Mouse (Mus musculus) cerebellum, postnatal 10 days (tissue): Measurements from ENCODE around the gene Zbtb40.
A peak's percentile ranks its signal among the peaks of the same experiment; 100 is the strongest.

Source experiments
- DNase-seq, 2 experiments: peaks; one replicate each; pipeline ENCODE4 v3.0.0; 2021; ENCODE audit warnings: mixed read lengths in 2 of 2

The Zbtb40 gene

DNA sequence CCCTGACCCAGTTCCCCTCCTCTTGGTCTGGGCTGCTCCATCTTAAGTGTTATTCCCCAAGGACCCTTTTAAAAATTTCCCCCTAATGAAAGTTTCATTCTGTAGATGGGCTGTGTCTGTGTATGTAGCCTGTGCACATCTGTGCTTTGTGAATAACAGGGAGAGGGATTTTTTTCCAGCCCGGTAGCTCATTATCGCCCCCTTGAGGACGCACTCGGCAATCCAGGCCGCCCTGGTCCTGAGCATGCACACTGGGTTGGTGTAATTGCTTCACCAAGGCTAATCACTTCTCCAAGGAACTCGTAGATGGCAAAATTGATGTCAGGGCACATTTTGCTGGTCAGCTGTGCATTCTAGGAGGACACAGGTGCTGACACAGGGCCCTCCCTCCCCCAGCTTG is 77.7 kb downstream of the Zbtb40 start:
- DNase-seq, result peak; percentile 79 to 82

DNA sequence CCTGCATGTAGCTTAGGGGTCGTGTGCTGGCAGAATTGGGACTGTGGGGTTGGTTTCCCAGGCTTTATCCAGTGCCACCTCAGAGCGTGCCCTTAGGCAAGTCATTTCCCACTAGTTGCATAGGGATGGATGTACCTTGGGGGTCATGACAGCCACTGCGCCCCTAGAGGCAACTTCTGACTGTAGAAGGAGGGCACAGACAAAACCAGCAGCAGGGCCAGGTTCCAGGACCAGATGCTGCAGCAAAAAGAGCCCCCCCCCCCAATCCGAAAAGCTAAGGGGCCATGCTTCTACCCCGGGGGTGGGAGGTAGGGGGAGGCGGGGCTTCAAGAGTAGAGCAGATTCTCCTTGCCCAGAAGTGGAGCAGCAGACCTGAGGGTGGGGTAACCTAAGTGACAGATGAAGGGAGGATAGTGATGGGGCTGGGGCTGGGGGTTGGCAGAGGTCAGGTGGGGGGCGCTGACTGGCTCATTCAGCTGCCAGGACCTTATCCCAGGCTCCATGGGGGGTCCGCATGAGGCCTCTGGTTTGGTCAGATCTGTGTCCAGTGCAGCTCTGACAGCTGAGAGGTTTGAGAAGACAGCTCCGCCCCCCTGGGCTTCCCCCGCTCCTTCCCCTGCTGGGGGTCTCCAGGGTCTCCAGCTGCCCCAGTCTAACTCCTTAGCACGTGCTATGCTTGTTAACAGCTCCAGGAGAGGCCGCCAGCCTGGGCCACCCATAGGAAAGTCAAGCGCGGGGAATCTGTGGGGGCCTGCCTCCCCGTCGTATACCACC is 78.9 kb downstream of the Zbtb40 start:
- peak in 1 of 2 experiments; percentile 51 for DNase-seq

DNA sequence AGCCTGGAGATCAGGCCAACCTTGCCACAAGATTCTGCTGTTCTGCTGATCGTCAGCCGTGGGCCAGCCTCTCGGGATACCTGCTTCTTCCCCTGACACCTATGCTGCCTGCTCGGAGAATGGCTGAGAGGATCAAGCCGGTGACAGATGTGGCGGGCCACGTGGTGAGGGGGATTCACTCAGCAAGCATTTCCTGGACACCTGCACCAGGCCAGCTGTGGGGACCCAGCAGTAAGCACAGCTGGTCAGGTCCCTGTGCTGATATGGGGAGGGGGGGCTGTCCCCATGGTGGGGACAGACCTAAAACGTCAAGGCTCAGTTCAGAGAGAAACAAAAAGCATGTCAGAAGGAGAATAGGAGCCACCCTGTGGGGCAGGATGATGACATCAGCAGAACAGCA is 79.5 kb downstream of the Zbtb40 start:
- no peak for DNase-seq

DNA sequence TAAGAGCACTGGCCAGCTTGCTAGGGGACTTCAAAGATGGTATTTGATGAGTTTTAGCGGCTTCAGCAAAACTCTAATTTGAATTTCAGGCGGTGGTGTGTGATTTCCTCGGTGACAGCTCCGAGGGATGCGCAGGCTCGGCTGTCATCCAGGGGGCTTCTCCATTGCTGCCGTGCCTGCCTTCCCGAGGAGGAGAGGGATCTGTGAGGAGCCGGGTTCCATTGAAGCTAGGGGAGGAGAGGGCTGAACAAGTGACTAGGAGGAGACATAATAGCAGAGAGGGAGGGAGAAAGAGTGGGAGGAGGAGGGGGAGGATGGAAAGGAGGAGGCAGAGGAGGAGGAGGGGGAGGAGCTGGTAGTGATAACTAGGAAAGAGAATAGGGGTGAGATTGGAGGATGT is 81.1 kb downstream of the Zbtb40 start:
- DNase-seq, result no peak

DNA sequence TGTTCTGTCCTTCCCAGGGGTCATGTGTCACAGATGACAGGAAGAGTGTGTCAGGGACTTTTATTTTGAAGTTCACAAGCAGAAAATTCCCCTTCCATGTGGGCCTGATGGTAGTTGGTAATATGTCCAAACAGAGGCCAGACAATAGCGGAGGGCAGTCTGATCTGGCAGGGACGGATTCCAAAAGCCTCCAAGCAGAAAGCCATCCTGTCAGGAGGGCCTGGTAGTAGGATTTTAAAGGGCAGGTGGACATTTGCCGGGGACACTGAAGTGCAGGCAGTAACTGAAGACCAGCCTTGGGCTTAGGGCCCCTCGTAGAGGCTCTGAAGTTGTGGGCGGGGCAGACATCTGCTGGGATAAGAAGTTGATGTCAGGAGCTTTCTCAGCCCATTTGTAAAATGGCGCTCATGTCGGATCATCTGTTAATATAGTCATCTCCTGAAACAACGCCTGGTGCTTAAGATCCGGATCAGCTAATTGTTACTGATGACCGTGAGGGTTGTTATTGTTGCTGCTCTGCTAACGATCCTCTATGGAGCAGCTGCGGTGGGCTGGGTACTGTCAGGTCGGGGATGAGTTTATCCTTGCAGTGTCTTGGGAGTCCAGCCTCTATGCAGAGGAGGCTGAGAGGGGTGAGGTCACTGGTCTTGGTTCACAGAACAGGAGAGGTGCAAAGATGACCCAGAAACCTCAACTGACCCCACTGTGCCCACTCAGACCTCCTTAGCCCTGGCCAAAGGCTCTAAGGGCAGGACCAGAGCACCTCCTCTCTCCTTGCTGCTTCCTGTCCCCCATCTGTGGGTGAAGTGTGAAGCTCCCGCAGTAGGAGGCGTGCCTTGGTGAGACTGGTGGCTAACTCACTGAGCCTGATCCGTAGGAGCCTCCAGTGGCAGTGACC is 81.9 kb downstream of the Zbtb40 start:
- peak; percentile 68 to 69 for DNase-seq

DNA sequence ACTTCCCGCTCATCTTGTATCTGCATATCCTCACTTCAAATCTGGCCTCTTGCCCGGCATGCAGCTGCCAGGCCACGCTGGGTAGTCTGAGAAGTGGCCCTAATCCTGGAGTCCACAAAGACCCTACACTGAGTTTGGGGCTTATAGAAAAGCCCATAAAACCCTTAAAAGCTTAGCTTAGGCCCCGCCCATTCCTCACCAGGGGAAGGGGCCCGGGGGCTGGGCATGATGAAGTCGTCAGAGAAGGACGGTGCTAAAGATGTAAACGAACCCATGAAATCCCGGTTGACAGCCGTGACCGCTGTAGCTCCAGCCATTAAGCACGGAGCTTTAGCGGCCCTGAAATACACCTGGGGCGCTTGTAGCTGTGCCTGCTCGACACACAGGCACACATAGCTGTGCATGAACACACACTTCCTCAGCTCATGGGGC is 83.6 kb downstream of the Zbtb40 start:
- DNase-seq, result peak; percentile 60 to 61

DNA sequence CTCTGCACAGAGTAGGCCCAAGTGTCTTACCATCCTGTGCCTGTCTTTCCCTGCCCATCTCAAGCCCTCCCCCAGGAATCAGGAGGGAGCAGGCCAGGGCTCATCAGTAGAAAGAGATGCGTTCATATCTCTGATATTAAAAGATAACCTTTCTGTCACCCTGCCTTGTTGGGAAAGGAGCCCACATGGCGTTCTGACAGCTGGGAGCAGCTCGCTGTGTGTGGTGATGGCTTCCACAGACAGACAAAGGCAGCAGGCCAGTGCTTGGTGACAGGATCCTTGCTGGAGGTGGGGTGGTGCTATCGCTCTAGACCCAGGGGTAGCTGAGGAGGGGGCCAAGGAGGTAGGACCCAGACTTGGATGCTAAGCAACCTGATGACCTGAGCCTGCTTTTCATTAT is 86.2 kb downstream of the Zbtb40 start:
- DNase-seq, result no peak

DNA sequence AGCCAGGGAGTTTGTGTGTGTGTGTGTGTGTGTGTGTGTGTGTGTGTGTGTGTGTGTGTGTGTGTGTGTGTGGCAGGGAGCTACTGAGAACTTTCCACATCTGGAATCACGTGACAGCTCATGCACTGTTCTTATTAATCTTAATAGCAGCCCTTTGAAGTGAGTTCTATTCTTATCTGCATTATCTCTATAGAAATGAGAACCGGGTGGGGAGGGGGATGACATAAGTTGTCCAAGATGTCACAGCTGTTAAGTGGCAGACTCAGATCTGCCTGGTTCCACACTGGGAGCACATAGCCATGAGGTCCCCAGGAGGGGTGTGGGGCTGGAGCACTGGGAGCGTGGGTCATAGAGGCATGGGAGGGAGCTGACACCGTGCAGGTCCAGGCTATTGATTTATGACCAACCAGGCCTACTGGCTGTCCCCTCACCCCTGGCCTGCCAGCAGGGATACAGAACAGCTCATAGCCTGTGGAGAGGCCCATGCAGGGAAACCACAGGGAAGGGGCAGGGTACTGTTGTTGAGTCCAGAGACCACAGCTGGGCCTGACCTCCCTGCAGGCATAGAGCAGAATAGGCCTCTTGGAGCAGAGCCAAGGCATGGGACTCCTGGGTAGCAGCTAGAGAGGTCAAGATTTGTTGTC is 86.8 kb downstream of the Zbtb40 start:
- no peak for DNase-seq

DNA sequence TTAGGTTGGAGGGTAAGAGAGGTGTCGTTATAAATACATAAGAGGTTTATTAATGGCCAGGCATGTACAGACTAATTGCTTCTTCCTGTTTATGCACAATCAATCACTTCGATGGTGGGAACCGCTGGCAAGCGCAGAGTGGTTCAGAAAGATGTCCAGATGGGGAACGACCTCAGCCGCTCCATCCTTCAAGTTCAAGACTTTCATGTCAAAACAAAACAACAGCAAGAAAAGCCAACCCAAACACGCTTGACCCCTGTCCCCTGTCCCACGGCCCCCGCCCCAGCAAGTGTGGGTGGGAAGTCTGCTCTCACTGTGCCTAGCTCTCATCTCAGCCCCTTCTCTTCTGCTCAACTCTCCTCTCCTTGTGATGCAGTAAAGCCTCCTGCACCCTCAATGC is 88.0 kb downstream of the Zbtb40 start:
- DNase-seq, result no peak

DNA sequence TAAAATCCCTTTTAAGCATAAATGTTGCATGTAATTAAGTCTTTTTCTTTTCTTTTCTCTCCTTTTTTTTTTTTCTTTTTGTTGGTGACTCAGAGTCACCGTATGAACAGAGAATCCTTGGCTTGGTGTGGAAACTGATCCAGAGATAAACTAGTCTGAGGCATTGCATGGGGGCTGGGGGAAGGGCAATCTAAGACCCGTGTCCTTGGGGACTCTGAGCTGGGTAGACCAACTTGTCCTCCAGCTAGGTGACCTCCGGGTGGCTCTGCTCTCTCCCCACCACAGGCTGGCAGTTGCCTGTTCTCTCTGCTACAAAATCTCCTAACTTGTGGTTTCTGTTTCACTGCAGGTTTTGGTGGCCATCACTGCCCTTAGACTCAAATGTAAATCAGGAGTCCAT is 88.5 kb downstream of the Zbtb40 start:
- no peak for DNase-seq

DNA sequence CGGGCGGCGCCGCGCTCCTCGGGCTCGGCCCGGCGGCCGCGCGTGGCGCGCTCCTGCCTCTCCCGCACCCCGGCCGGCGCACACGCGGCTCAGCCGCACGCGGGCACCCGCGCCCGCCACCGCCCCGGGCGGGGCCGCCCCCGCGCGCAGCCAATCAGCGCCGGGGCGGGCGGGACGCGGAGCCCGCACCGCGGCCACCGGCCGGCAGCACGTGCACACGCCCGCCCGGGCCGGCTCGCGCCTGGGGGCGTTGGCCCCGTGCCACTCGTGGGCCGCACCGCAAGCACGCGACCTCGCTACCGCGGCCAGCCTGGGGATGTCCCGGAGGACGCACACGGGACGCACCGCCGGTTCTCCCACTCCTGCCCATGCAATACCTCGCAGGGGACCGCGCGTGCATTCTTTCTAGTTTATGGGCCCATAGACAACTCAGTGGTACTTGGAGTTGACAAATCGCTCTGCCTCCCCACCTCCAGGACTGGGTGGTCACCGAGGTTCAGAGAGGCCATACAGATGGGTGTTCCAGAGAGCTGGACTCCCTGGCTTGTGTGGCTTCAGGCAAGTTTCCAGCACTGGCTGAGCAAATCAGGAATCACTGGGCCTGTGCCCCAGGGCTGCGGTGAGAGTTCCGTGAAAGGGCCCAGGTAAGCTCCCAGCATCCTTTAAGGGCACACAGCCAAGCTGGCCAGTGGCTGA is 91.7 kb downstream of the Zbtb40 start, which contains the start of gene Epha8:
Gene Epha8 (minus strand): TSS at position 66 of the 696 bp plus-strand sequence.
- DNase-seq, result peak; percentile 61 to 62

DNA sequence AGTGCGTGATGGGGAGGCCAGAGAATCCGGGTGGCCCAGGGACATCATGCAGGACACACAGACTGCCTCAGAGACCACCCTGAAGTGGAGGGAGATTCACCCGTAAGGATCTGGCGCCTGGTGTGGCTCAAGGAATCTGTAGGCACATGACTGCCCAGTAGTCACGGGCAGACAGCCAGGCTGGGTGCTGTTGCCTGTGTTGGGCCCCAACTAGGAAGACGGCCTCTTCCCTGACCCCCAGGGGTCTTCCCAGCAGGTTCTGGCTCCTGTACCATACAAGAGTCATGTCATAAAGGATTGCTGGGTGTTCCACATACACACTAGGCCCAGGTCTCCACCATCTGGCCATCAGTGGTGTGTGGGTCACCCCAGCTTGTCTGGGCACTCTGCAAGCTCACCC is 94.0 kb downstream of the Zbtb40 start:
- peak in 1 of 2 experiments; percentile 53 for DNase-seq

DNA sequence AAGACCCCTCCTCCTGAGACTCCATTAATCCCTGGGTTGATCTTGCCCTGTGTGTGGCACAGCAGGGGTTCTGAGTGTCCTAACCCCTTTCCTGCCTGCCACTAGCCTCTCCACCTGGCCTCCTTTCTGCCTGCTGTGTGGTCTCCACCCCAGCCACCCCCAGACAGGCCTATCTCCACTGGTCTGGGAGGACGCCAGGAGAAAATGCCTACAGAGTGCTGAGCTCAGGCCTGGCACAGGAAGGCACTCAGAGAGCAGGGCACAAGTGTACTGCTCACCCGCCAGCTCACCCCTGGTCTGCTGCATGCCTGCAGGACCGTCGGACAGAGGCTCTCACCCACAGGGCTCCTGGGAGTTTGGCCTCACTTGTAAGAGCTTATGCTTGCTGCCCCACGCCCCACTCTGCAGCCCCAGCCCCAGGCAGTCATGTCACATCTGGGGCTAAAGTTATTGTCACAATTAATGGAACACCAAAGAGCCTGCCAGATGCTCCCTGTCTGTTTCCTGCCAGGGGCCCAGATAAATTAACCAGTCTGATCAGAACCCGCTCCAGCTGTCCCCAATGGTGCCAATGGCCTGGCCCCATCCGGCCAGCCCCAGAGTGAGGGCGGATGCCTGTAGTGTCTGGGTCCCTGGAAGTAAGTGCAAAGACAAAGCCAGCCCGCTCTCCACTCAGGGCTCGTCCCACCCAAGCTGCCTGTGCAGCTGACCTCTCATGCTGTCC is 99.2 kb downstream of the Zbtb40 start:
- DNase-seq, result peak; percentile 29 to 68

DNA sequence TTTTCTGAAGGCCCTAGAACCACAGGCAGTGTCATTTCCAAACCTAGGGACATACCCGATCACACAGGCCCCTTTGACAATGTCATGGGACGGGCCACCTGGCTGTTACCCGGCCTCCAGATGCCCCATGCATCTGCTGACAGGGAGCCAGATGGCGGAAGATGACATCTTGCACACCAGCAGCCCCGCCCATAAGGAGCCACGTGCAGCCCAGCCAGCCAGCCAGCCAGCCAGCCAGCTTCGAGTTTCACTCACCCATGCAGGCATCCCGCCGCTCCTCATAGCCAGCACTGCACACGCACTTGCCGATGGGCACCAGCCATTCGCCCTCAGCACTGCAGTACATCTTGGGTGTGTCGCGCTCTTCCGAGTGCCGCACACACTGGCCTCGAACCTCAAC is 103.2 kb downstream of the Zbtb40 start:
- peak; percentile 73 to 81 for DNase-seq

DNA sequence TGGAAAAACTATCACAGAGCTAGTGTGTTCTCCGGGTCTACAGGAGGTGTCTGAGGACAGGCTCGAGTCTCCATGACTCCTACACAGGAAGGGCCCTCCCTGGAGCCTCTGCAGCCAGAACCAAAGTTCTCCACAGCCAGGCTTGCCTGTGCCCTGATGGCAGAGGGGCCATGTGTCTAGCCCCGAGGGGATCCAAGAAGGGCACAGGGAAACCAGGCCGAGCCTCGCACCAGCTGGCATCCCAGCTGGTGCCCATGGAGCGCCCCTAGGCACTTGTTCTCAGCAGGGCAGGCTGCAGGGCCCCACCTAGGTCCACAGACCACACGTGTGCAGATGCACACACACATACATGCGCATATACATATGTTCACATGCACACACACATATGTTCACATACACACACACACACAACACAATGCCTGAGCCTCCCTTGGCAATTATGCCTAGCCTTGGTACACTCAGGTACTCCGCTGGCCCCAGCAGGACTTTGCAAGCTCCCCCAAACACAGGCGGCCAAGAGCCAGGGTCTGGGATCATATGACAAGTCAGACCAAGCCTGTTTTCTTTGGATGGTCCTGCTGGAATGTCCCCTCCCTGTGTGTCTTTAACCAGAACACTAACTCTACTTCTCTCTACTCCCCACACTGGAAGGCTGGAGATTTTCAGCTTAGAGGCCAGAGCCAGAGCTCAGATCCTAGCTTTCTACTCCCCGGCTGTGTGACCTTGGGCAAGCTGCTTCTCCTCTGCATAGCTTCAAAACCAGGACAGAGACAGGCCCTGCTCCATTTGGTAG is 103.8 kb downstream of the Zbtb40 start:
- peak; percentile 64 to 74 for DNase-seq

DNA sequence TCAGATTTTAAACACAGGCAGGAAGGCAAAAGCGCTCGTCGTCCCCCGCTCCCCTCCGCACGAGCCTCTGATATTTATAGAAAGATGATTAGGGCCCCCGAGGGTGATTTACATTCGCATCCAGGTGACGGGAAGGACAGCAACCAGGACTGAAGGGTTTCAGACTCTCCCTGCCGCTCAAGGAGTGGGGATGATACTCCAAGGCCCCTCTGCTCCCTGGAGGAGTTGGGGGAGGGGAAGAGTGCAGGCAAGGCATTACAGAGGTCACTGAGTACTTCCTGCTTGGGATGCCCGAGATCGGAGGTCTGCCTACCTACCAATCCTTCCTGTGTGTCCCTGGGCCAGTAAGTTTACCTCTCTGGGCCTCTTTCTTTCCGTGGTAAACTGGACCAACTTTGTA is 105.4 kb downstream of the Zbtb40 start:
- peak in 1 of 2 experiments; percentile 54 for DNase-seq

DNA sequence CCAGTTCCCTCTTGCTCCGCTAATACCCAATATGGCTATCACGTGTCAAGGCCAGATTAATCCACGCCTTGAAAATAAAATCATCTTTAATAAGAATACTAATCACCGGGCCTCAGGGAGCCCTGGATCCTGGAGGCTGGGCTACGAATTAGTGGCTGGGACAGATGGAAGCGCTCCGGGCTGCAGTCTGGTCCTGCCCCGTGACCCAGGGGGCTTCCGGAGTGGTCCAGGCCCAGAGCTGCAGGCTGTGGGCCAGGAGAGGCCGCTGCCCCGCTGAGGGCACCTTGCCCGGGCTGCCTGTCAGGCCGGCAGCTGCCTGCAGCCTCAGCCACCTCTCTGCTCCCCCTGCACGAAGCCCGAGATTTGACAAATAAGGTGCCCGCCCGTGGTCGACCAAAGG is 105.8 kb downstream of the Zbtb40 start:
- DNase-seq, result peak; percentile 82 to 90

DNA sequence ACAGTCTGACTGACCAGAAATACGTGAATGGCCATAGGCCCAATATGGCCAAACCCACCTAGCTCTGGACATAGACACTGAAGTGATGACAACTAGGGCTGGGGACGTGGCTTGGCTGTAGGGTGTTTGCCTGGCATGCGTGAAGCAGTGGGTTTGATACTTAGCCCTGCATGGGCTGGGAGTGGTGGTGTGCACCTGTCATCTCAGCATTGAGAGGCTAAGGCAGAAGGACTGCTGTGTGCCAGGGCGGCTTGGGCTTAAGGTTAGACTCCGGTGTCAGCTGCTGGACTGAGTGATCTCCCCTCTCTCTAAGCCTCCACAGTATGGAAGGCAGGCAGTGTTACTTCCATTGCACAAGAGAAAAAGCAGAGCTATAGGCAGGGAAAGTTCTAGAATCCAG is 110.7 kb downstream of the Zbtb40 start:
- no peak for DNase-seq

DNA sequence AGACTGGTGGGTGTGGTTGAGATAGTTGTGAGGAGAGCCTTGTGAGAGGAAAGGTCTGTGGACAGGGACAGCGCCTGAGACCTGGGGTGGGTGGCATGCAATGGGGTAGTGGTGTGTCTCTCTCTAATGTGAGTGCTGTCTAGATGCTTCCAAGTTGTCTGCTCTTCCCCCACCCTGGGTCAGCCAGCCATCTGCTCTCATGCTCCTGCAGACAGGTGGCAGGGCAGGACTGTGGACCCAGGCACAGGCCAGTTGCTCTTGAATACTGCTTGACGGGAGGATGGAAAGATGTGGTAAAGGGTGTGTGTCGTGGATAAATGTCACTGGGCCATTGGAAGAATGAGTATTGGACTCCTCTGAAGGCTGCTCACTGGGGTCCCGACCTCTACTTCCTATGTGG is 111.3 kb downstream of the Zbtb40 start:
- DNase-seq, result peak; percentile 70 to 78

DNA sequence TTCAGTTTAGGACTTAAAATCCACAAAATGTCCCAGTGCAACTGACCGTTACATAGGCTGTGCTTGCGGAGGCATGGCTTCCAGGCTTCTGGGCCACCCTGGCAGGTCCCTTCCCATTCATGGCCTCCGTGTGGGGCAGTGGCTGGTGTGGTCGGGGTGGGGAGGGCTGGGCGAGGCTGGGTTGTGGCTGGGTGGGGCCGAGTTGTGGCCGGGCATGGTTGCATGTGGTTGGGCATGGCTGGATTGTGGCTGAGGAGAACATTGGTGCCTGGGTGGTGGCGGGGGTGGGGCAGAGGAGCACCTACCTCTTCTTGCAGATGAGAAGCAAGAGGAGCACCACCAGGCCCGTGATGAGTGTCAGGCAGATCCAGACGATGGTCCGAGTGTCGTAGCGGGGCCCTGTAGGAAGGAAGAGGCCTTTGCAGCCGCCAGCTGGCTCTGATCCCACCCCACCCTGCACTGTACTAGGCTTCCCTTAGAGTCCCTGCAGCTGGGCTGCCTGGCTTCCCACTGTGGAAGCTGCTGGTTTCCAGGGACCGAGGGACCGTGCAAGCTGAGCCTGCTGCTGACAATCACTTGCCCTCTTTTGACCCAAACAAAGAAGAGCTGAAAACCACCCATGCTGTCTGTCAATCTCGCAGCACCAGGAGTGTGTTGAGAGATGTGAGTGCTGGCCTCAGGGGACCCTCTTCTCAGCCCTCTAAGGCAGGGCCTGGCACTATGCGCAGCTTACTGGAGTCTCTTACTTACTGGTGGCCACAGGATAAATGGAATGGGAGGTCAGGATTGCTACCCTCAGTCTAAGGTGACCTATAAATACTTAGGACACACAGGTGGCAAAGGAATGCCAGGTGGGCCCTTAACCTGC is 113.6 kb downstream of the Zbtb40 start:
- DNase-seq, result no peak
